Mouse (Mus musculus): ENCODE measurements around the gene Dcn.

The Dcn gene

GRCm38 (mm10) chr10:97564957-97565856, 85.8 kb downstream of the Dcn start, which contains the start of gene Lum:
Gene Lum (plus strand): TSS chr10:97565128.
- DNase-seq: no peak

GRCm38 (mm10) chr10:97567489-97568135, 88.2 kb downstream of the Dcn start:
- no peak for DNase-seq

Measured in kidney, adult 11 months (tissue).